Mouse (Mus musculus) cerebellum, postnatal 10 days (tissue): ENCODE results near the gene C1ql4.
A peak's percentile ranks its signal among the peaks of the same experiment; 100 is the strongest.

Experiments used
- DNase-seq, 2 experiments: peaks; one replicate each; pipeline ENCODE4 v3.0.0; 2021; ENCODE audit warnings: mixed read lengths in 2 of 2

Gene C1ql4

DNA sequence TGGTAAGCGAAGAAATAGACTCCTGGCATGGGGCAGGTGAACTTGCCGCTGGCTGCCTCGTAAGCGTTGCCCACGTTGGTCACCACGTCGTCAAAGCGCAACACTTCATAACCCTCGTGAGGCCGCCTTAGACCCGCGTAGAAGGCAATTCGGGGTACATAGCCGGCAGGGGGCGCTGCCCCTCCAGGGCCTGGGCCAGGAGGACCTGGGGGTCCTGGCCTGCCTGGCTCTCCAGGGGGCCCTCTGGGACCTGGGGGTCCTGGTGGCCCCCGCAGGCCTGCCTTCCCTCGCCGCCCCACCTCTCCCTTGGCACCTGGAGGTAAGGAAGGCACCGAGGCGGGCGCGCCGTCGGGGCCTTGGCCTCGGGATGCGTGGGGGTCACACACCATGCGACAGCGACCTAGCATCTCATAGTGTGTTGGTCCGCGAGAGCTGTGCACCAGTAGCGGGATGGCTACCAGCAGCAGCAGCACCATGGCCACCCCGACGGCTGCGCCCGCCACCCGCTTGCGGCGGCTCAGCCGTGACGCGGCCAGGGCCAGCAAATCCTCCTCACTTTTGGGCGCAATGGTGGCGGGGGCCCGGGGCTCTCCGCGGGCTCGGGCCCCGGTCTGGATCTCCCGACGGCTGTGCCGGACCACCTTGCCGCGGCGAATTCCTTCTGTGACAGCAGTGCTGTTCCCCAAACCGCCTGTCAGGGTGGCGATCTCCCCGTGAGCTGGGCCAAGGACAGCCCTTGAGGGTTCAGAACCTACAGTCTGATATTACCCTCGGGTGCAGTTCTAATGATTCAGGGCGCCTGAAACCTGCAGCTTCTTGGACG, at the start of gene C1ql4:
Gene C1ql4 (minus strand): TSS at position 565 of the 823 bp plus-strand sequence.
- DNase-seq = peak; percentile 49

DNA sequence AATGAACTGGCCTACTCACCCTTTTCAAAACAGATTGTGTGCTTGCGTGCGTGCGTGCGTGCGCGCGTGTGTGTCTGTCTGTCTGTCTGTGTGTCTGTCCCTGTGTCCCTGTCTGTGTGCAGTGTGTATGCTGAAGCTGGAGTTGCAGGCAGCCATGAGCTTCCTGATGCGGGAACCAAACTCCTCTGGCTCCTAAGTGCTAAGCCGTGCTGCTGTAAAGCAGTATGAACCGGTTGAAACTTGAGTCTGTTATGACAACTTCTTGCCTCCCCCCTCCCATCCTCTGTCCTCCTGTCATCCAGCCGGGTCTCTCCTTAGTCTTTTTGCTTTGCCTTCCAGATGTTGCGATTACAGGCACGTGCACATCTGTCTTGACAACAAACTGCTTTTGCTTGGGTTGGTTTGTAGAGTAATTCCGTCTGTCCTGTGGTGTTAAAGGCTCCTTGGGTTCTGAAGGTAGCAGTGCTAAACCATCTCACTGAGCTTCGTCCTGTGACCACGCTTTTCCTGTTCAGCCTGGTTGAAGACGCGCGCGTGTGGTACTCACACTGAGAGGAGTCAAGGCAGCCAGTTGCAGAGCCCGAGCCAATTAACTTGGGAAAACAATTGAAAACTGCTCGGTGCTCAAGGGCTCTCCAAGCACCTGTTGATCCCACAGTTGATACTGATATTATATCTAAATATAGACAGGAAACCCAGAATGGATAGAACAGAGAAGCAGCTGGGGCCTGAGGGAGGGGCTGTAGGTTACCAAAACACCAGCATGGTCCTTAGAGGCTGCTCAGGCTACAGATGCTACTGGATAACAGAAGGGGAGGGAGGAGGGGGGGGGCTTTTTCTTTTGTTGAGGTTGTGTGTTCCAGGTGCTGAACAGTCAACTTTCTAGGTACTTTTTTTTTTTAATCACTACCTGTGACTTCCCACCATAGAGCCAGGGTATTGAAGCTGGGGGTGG, 42.6 kb upstream of the C1ql4 start:
- DNase-seq = no peak

DNA sequence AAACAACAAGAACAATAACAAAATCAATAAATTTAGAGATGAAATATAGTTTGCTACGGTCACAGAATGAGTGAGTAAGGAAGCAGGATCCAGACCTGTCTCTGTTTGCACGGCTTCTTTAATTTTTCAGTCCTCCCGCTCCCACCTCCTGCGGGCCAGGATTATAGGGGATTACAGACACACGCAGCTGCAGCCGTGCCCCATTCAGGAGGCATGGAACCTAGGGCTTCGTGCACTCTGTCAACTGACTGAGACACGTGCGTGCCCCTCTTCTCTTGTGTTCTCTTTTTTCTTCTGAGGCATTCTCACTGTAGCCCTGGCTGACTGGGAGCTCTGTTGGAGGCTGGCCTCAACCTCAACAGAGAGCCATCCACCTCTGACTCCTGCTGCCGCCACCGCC, 41.8 kb upstream of the C1ql4 start:
- DNase-seq = no peak

GRCm38 (mm10) chr15:99127851-99128522, 40.4 kb upstream of the C1ql4 start:
- no peak for DNase-seq

GRCm38 (mm10) chr15:99126816-99127365, 39.3 kb upstream of the C1ql4 start:
- no peak for DNase-seq

DNA sequence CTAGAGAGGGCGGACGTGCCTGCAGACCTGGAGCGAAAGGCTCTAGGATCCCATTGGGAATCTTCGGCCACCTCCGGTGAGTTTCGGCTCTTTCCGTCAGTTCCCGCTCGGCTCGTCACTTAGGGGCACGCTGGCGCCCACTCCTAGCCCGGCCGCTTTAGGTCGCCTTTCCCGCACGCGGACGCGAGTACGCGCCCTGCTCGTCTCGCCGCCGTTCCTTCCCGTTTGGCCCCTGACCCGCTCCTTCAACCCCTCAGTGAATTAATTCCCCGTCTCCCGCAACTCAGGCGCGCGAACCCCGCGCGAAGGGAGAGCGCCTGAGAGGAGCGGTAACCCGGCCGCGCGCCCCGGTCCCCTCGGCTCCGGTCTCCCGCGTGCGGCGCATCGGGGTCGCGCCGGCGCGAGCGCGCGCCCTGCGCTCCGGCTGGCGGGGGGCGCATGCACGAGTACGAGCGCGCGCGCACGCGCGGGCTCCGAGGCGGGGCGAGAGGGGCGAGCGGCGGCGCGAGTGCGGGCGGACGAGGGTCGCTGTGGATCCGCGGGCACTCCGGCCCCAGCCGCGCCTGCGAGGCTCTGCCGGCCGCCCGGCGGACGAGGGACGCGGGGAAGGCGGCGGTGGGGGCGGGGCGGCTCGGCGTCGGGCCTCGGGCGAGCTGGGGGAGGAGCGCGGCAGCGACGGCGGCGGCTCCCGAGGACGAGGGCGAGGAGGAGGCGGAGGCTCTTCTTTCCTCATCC, 38.6 kb upstream of the C1ql4 start:
- peak; percentile 91 to 95 for DNase-seq

- DNase-seq = no peak
These were observed 38.1 kb upstream of the C1ql4 start, which contains the start of gene Spats2 for GRCm38 (mm10) chr15:99125711-99126080. Gene Spats2, plus strand, starts transcription at chr15:99125916.

DNA sequence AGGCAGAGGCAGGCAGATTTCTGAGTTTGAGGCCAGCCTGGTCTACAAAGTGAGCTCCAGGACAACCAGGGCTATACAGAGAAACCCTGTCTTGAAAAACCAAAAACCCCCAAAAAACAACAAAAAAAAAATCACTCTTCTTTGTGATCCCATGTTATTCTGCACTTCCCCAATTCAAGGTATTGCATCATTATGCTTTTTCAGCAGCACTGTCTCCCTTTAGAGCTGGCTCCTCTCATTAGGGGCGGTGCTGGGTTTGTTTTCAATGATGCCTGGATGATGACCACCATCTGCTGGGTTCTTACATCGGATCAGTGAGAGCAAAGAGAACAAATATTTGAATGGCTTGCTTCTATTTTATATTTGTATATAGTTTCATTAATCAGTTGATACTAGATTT, 35.0 kb upstream of the C1ql4 start:
- DNase-seq = no peak

GRCm38 (mm10) chr15:99120814-99121213, 33.2 kb upstream of the C1ql4 start:
- DNase-seq = no peak

- DNase-seq = no peak
These were observed 28.9 kb upstream of the C1ql4 start for GRCm38 (mm10) chr15:99116539-99116938.

DNA sequence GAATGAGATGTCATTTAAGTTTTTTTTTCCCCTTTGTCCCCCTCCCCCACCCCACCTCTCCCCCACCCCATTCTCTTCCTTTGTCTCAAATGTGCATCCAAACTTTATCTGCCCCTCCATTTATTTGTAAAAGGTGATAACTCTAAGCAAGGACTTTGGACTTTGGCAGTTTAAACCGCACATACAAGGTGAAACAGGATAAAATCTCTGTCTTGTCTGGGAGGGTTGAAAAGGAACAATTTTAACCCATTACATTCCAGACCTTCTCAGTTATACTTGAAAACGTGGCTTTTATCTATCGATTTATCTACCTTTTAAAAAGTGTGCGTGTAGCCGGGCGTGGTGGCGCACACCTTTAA, 27.4 kb upstream of the C1ql4 start:
- no peak for DNase-seq

- DNase-seq = no peak
These were observed 26.9 kb upstream of the C1ql4 start for GRCm38 (mm10) chr15:99114312-99115064.

- DNase-seq = no peak
These were observed 25.9 kb upstream of the C1ql4 start for GRCm38 (mm10) chr15:99113396-99113975.

DNA sequence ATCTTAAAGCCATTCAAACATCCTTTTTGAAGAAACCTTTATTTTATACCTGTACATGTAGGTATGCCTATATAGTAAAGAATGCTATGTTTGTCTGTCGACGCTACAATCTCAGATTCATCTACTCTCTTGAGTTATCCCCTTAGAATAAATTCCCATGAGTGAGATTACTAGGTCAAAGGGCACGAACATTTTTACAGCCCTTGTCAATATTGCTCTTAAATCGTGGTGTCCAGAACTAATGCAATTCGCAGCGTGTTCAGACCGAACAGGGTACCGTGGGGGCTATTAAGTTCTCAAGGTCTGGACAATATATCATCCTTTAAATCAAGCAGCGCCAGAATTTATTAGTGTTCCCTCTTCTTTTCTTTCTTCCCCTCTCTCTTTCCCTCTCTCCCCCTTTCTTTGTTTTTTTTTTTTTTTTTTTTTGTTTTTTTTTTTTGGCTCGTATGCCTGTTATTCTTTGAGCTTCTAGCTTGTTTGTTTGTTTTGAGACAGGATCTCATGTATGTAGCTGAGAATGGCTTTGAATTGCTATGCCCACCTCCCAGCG, 25.3 kb upstream of the C1ql4 start:
- DNase-seq = no peak

GRCm38 (mm10) chr15:99111809-99112208, 24.2 kb upstream of the C1ql4 start:
- no peak for DNase-seq

DNA sequence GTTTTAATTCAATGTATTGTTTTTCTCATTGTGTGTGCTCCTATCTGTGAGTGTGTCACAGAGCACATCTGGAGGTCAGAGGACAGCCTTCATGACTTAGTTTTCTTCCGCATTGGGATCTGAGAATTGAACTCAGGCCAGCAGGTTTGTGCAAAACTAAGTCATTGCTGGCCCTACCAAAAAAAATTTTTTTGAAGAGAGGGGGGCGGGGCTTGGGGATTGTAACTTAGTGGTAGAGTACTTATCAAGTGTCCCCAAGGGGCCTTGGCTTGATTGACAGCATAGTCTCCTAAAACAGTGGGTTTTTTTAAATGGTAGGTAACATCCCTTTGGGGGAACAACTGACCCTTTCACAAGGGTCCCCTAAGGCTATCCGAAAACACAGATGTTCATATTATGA, 23.5 kb upstream of the C1ql4 start:
- DNase-seq = no peak

GRCm38 (mm10) chr15:99107866-99108265, 20.2 kb upstream of the C1ql4 start:
- DNase-seq = no peak

- DNase-seq = no peak
These were observed 17.6 kb upstream of the C1ql4 start for GRCm38 (mm10) chr15:99105238-99105637.

GRCm38 (mm10) chr15:99099984-99100383, 12.4 kb upstream of the C1ql4 start:
- no peak for DNase-seq

DNA sequence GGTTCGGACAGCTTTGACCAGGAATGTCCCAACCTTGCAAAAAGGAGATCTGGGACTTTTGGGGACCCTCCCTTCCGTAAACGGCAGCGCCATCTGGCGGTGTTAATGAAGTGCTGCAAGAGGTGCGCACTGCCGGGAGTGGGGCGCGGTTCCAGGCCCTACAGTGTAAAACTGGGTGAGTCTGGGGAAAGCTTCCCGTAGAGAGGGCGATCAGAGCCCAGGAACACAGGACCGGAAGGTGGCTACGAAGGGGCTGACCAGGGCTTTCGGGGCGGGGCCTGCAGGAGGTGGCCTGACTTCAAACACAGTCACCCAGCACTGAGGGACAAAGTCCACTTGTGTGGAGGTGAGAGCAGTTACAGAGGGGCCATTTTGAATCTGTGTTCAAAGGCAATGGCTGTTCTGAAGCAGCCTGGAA, 11.5 kb upstream of the C1ql4 start:
- DNase-seq = peak; percentile 75 to 80

GRCm38 (mm10) chr15:99098493-99098861, 10.9 kb upstream of the C1ql4 start:
- no peak for DNase-seq
